Mouse (Mus musculus) stomach, embryonic 14.5 days (tissue): ENCODE measurements around the gene Fam241b. TPM values are rescaled to one million over a fixed set of nuclear protein-coding genes. Genes with fewer than 3 reads are reported as not detected.

Source experiments
- ATAC-seq: fragments of 200-750 bp; cut with Nextera tagmentation; 2 replicates; pipeline ENCODE4 v1.8.0; 2017; ENCODE audit warnings: low read depth, moderate TSS enrichment; ENCODE audit not compliant: insufficient number of reproducible peaks, insufficient read depth, low FRiP score
- H3K27ac ChIP-seq: fragments of 300-500 bp; sonication (generic); 2 replicates; pipeline ENCODE4 v1.5.1; 2014; ENCODE audit warnings: mild to moderate bottlenecking, low read length, moderate library complexity, mixed read lengths
- H3K27me3 ChIP-seq: fragments of 300-500 bp; sonication (generic); 2 replicates; pipeline ENCODE4 v1.6.1; 2014; ENCODE audit warnings: low read length, control low read depth, mixed read lengths; ENCODE audit not compliant: control insufficient read depth, insufficient read depth
- H3K36me3 ChIP-seq: fragments of 300-500 bp; sonication (generic); 2 replicates; pipeline ENCODE4 v1.6.1; 2014; ENCODE audit warnings: mild to moderate bottlenecking, control low read depth, low read length, moderate library complexity, mixed read lengths; ENCODE audit not compliant: control insufficient read depth, insufficient read depth
- H3K4me1 ChIP-seq: fragments of 300-500 bp; sonication (generic); 2 replicates; pipeline ENCODE4 v1.6.1; 2014; ENCODE audit warnings: low read length, control low read depth, mixed read lengths; ENCODE audit not compliant: control insufficient read depth, insufficient read depth
- H3K4me2 ChIP-seq: fragments of 300-500 bp; sonication (generic); replicated peaks from 2 replicates; pipeline ENCODE4 v1.6.1; 2014; ENCODE audit warnings: low read depth, low read length, control low read depth
- H3K4me3 ChIP-seq: fragments of 300-500 bp; sonication (generic); 2 replicates; pipeline ENCODE4 v1.5.1; 2014; ENCODE audit warnings: low read depth, low read length, control low read depth
- H3K9ac ChIP-seq: fragments of 300-500 bp; sonication (generic); replicated peaks from 2 replicates; pipeline ENCODE4 v1.6.1; 2014; ENCODE audit warnings: low read depth, mild to moderate bottlenecking, control low read depth, low read length, moderate library complexity, mixed read lengths
- H3K9me3 ChIP-seq: fragments of 300-500 bp; sonication (generic); 2 replicates; pipeline ENCODE4 v1.6.1; 2016; ENCODE audit warnings: low read depth, low read length, control low read depth; ENCODE audit not compliant: control insufficient read depth
- WGBS: fragments of 180-500 bp; shearing (Covaris S2); extraction: QIAGEN DNeasy Blood & Tissue Kit; methylation state at CpG from one replicate; pipeline ENCODE4 v1.1.7; 2014; 5-methylcytosine and 5-hydroxymethylcytosine counted together
- polyA plus RNA-seq: library from polyadenylated mRNA; unstranded; fragments of >200 nt; fragmentation: Nextera tagmentation; extraction: Ambion mirVana; gene quantifications from 2 replicates; pipeline ENCODE4 v1.2.1, GENCODE M21; 2014

Fam241b gene
- polyA plus RNA-seq = 7.7 and 8.1 TPM in 2 replicates

- H3K36me3 ChIP-seq = no peaks in the 10 kb centered on the region
- no peaks in the 10 kb centered on the region for H3K27me3 ChIP-seq
- H3K4me3 ChIP-seq = no peak within 1 kb of the TSS
- H3K4me2 ChIP-seq = no peak within 1 kb of the TSS
- H3K9me3 ChIP-seq = no peaks in the 10 kb centered on the region
- H3K9ac ChIP-seq = no peak within 1 kb of the TSS
- H3K4me1 ChIP-seq = no peaks in the 10 kb centered on the region
- WGBS = 47% methylated on average over 8 of the region's 8 CpGs
- no peak for ATAC-seq
- no peak within 1 kb of the TSS for H3K27ac ChIP-seq
Observed at GRCm38 (mm10) chr10:62143820-62144219, at the start of gene Fam241b. TSS of gene Fam241b (minus strand) at chr10:62143920.

GRCm38 (mm10) chr10:62192701-62193157 lies 49.0 kb upstream of the Fam241b start:
- ATAC-seq = no peak
- Histone ChIP-seq H3K9ac (no peak overlapping the region), H3K36me3 (no peaks in the 10 kb centered on the region), H3K9me3 (no peaks in the 10 kb centered on the region), H3K4me1 (0 out of 2 replicates have a peak, but pooled peaks cover 4% of the 10 kb centered on the region), H3K27me3 (no peaks in the 10 kb centered on the region), H3K4me2 (no peak overlapping the region), H3K27ac (no peak overlapping the region), H3K4me3 (no peak overlapping the region)
- 67% methylated on average over 9 of the region's 9 CpGs for WGBS

- Histone ChIP-seq H3K36me3 (no peaks in the 10 kb centered on the region), H3K4me3 (no peak overlapping the region), H3K27ac (no peak overlapping the region), H3K4me1 (0 out of 2 replicates have a peak, but pooled peaks cover 4% of the 10 kb centered on the region), H3K4me2 (no peak overlapping the region), H3K9me3 (no peaks in the 10 kb centered on the region), H3K9ac (no peak overlapping the region), H3K27me3 (no peaks in the 10 kb centered on the region)
- ATAC-seq = no peak
- WGBS = 94% methylated on average over 7 of the region's 7 CpGs
Observed at GRCm38 (mm10) chr10:62190821-62191220, 47.1 kb upstream of the Fam241b start.

GRCm38 (mm10) chr10:62189910-62190309 lies 46.2 kb upstream of the Fam241b start:
- Histone ChIP-seq H3K4me3 (no peak overlapping the region), H3K36me3 (no peaks in the 10 kb centered on the region), H3K9me3 (no peaks in the 10 kb centered on the region), H3K4me1 (0 out of 2 replicates have a peak, but pooled peaks cover 4% of the 10 kb centered on the region), H3K27me3 (no peaks in the 10 kb centered on the region), H3K9ac (no peak overlapping the region), H3K4me2 (no peak overlapping the region), H3K27ac (no peak overlapping the region)
- ATAC-seq = no peak
- WGBS = 80% methylated on average over 4 of the region's 4 CpGs

- H3K4me2 ChIP-seq = no peak overlapping the region
- 54% methylated on average over 3 of the region's 3 CpGs for WGBS
- no peaks in the 10 kb centered on the region for H3K9me3 ChIP-seq
- H3K36me3 ChIP-seq = no peaks in the 10 kb centered on the region
- no peak overlapping the region for H3K27ac ChIP-seq
- no peak overlapping the region for H3K4me3 ChIP-seq
- H3K9ac ChIP-seq = no peak overlapping the region
- no peaks in the 10 kb centered on the region for H3K27me3 ChIP-seq
- H3K4me1 ChIP-seq = 0 out of 2 replicates have a peak, but pooled peaks cover 4% of the 10 kb centered on the region
- ATAC-seq = peak; percentile 69; the same call in 1 of the 2 replicates
Observed at GRCm38 (mm10) chr10:62189303-62189702, 45.6 kb upstream of the Fam241b start.

- 22% methylated on average over 7 of the region's 7 CpGs for WGBS
- H3K4me3 ChIP-seq = no peak overlapping the region
- no peaks in the 10 kb centered on the region for H3K4me1 ChIP-seq
- no peaks in the 10 kb centered on the region for H3K27me3 ChIP-seq
- H3K36me3 ChIP-seq = no peaks in the 10 kb centered on the region
- no peak overlapping the region for H3K9ac ChIP-seq
- H3K27ac ChIP-seq = no peak overlapping the region
- no peak overlapping the region for H3K4me2 ChIP-seq
- ATAC-seq = no peak; the same call in 1 of the 2 replicates
- no peaks in the 10 kb centered on the region for H3K9me3 ChIP-seq
Observed at GRCm38 (mm10) chr10:62186882-62187281, 43.2 kb upstream of the Fam241b start.

- Histone ChIP-seq H3K27ac (no peak overlapping the region), H3K9ac (no peak overlapping the region), H3K36me3 (no peaks in the 10 kb centered on the region), H3K9me3 (no peaks in the 10 kb centered on the region), H3K4me2 (no peak overlapping the region), H3K27me3 (no peaks in the 10 kb centered on the region), H3K4me1 (no peaks in the 10 kb centered on the region), H3K4me3 (no peak overlapping the region)
- ATAC-seq = peak; percentile 40; the same call in 1 of the 2 replicates
- WGBS = 3% methylated on average over 10 of the region's 10 CpGs
Observed at GRCm38 (mm10) chr10:62183053-62183452, 39.3 kb upstream of the Fam241b start.

- Histone ChIP-seq H3K27me3 (no peaks in the 10 kb centered on the region), H3K4me2 (no peak overlapping the region), H3K27ac (no peak overlapping the region), H3K36me3 (no peaks in the 10 kb centered on the region), H3K4me1 (no peaks in the 10 kb centered on the region), H3K9ac (no peak overlapping the region), H3K9me3 (no peaks in the 10 kb centered on the region), H3K4me3 (no peak overlapping the region)
- ATAC-seq = no peak
- 66% methylated on average over 6 of the region's 6 CpGs for WGBS
Observed at GRCm38 (mm10) chr10:62182471-62183014, 38.8 kb upstream of the Fam241b start.

GRCm38 (mm10) chr10:62181701-62182100 lies 38.0 kb upstream of the Fam241b start:
- 48% methylated on average over 3 of the region's 3 CpGs for WGBS
- Histone ChIP-seq H3K36me3 (no peaks in the 10 kb centered on the region), H3K4me2 (no peak overlapping the region), H3K9me3 (no peaks in the 10 kb centered on the region), H3K27ac (no peak overlapping the region), H3K27me3 (no peaks in the 10 kb centered on the region), H3K9ac (no peak overlapping the region), H3K4me1 (no peaks in the 10 kb centered on the region), H3K4me3 (no peak overlapping the region)
- ATAC-seq = no peak
